Mouse (Mus musculus): ENCODE data around the gene Mbtd1. TPM values are rescaled to one million over a fixed set of nuclear protein-coding genes. Genes with fewer than 3 reads are reported as not detected.
A peak's percentile ranks its signal among the peaks of the same experiment; 100 is the strongest.

Mbtd1 gene
- polyA plus RNA-seq, 1 experiment: 20.3 TPM

- Histone ChIP-seq H3K4me3 (replicated peaks; ENCODE audit: control insufficient read depth, low read depth, low read length) (no peak overlapping the region), H3K4me1 (ENCODE audit: control insufficient read depth, insufficient read depth, low read length) (no peaks in the 10 kb centered on the region; the same call in 1 of the 2 replicates), H3K27ac (ENCODE audit: control insufficient read depth, insufficient read depth, low read depth, low read length, poor library complexity) (no peak overlapping the region)
- 45% methylated on average over 5 of the region's 5 CpGs for WGBS
- TF ChIP-seq CTCF (IDR thresholded peaks at IDR 0.05; ENCODE audit: control insufficient read depth, insufficient read depth, low read length): no peak
- no peak for TF ChIP-seq POLR2A (IDR thresholded peaks at IDR 0.05; ENCODE audit: borderline replicate concordance, control insufficient read depth, low read depth, low read length)
These were observed 99.6 kb downstream of the Mbtd1 start for GRCm38 (mm10) chr11:93985265-93985664.

- TF ChIP-seq POLR2A (IDR thresholded peaks at IDR 0.05; ENCODE audit: borderline replicate concordance, control insufficient read depth, low read depth, low read length) (no peak), CTCF (IDR thresholded peaks at IDR 0.05; ENCODE audit: control insufficient read depth, insufficient read depth, low read length) (no peak)
- no peak overlapping the region for H3K27ac ChIP-seq (ENCODE audit: control insufficient read depth, insufficient read depth, low read depth, low read length, poor library complexity)
- no peak overlapping the region for H3K4me3 ChIP-seq (replicated peaks; ENCODE audit: control insufficient read depth, low read depth, low read length)
- H3K4me1 ChIP-seq (ENCODE audit: control insufficient read depth, insufficient read depth, low read length): no peaks in the 10 kb centered on the region; the same call in 1 of the 2 replicates
These were observed 100.6 kb downstream of the Mbtd1 start for GRCm38 (mm10) chr11:93986298-93986697.

- H3K27ac ChIP-seq (ENCODE audit: control insufficient read depth, insufficient read depth, low read depth, low read length, poor library complexity): no peak overlapping the region
These were observed 101.4 kb downstream of the Mbtd1 start for GRCm38 (mm10) chr11:93987026-93987425.

GRCm38 (mm10) chr11:93987625-93988327 is 102.1 kb downstream of the Mbtd1 start:
- no peaks in the 10 kb centered on the region; the same call in 1 of the 2 replicates for H3K4me1 ChIP-seq (ENCODE audit: control insufficient read depth, insufficient read depth, low read length)
- TF ChIP-seq CTCF (IDR thresholded peaks at IDR 0.05; ENCODE audit: control insufficient read depth, insufficient read depth, low read length): no peak
- no peak for TF ChIP-seq POLR2A (IDR thresholded peaks at IDR 0.05; ENCODE audit: borderline replicate concordance, control insufficient read depth, low read depth, low read length)
- 18% methylated on average over 8 of the region's 8 CpGs for WGBS
- H3K27ac ChIP-seq (ENCODE audit: control insufficient read depth, insufficient read depth, low read depth, low read length, poor library complexity): no peak overlapping the region; the same call in 1 of the 2 replicates
- H3K4me3 ChIP-seq (replicated peaks; ENCODE audit: control insufficient read depth, low read depth, low read length): no peak overlapping the region

More at GRCm38 (mm10) chr11:93987026-93987425, 101.4 kb downstream of the Mbtd1 start:
- TF ChIP-seq POLR2A (IDR thresholded peaks at IDR 0.05; ENCODE audit: borderline replicate concordance, control insufficient read depth, low read depth, low read length): no peak
- TF ChIP-seq CTCF (IDR thresholded peaks at IDR 0.05; ENCODE audit: control insufficient read depth, insufficient read depth, low read length): no peak
- WGBS: 71% methylated on average over 4 of the region's 4 CpGs
- no peak overlapping the region for H3K4me3 ChIP-seq (replicated peaks; ENCODE audit: control insufficient read depth, low read depth, low read length)
- no peaks in the 10 kb centered on the region; the same call in 1 of the 2 replicates for H3K4me1 ChIP-seq (ENCODE audit: control insufficient read depth, insufficient read depth, low read length)

GRCm38 (mm10) chr11:93988328-93989062 is 102.8 kb downstream of the Mbtd1 start:
- Histone ChIP-seq H3K4me1 (ENCODE audit: control insufficient read depth, insufficient read depth, low read length) (no peaks in the 10 kb centered on the region; the same call in 1 of the 2 replicates), H3K4me3 (replicated peaks; ENCODE audit: control insufficient read depth, low read depth, low read length) (no peak overlapping the region), H3K27ac (ENCODE audit: control insufficient read depth, insufficient read depth, low read depth, low read length, poor library complexity) (no peak overlapping the region; the same call in 1 of the 2 replicates)
- TF ChIP-seq POLR2A (IDR thresholded peaks at IDR 0.05; ENCODE audit: borderline replicate concordance, control insufficient read depth, low read depth, low read length) (no peak), CTCF (IDR thresholded peaks at IDR 0.05; ENCODE audit: control insufficient read depth, insufficient read depth, low read length) (no peak)
- 74% methylated on average over 12 of the region's 12 CpGs for WGBS

GRCm38 (mm10) chr11:93994531-93994930 is 108.9 kb downstream of the Mbtd1 start:
- Histone ChIP-seq H3K4me1 (ENCODE audit: control insufficient read depth, insufficient read depth, low read length) (peaks cover 2% of the 10 kb centered on the region; the same call in 1 of the 2 replicates), H3K27ac (ENCODE audit: control insufficient read depth, insufficient read depth, low read depth, low read length, poor library complexity) (peak overlapping the region; percentile 99; the same call in 1 of the 2 replicates), H3K4me3 (replicated peaks; ENCODE audit: control insufficient read depth, low read depth, low read length) (no peak overlapping the region)
- WGBS: 63% methylated on average over 5 of the region's 5 CpGs
- TF ChIP-seq POLR2A (IDR thresholded peaks at IDR 0.05; ENCODE audit: borderline replicate concordance, control insufficient read depth, low read depth, low read length) (no peak), CTCF (IDR thresholded peaks at IDR 0.05; ENCODE audit: control insufficient read depth, insufficient read depth, low read length) (no peak)

GRCm38 (mm10) chr11:93995111-93995719 is 109.6 kb downstream of the Mbtd1 start:
- H3K4me3 ChIP-seq (replicated peaks; ENCODE audit: control insufficient read depth, low read depth, low read length): peak overlapping the region; percentile 86
- peak overlapping the region; percentile 99 for H3K27ac ChIP-seq (ENCODE audit: control insufficient read depth, insufficient read depth, low read depth, low read length, poor library complexity)
- H3K4me1 ChIP-seq (ENCODE audit: control insufficient read depth, insufficient read depth, low read length): peaks cover 2% of the 10 kb centered on the region; the same call in 1 of the 2 replicates
- WGBS: under 1% methylated on average over 15 of the region's 15 CpGs
- TF ChIP-seq POLR2A (IDR thresholded peaks at IDR 0.05; ENCODE audit: borderline replicate concordance, control insufficient read depth, low read depth, low read length): no peak
- no peak for TF ChIP-seq CTCF (IDR thresholded peaks at IDR 0.05; ENCODE audit: control insufficient read depth, insufficient read depth, low read length)
